Mouse (Mus musculus): ENCODE data around the gene Scn1b.

DNA sequence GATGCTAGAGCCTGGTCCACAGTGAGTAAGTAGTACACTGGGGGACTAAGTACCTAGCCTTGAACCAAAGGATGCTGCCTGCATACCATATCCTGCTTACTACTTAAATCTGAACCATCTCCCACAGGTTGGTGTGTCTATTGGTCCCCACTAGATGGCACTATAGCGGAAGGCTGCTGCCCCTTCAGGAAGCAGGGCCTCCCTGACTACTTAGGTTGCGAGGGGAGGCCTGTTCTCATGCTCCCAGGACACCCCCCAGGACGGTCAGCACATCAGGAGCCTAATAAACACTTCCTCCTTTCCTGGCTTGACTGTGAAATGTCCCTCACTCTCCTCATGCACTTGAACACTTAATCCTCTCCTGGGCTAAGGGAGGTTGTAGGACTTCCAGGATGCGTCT, 4.0 kb upstream of the Scn1b start:
- TF ChIP-seq CTCF (conservative IDR thresholded peaks at IDR 0.05 in 1 of 2, IDR thresholded peaks at IDR 0.05 in 1 of 2; ENCODE audit: low read depth in 2 of 2, low read length in 2 of 2) (peak; percentile 67 to 86), RCOR1 (conservative IDR thresholded peaks at IDR 0.05; ENCODE audit: low read depth, low read length) (no peak), POLR2A (IDR thresholded peaks at IDR 0.05; ENCODE audit: low read depth, low read length) (no peak)
